Mouse (Mus musculus) monocyte, adult 2 months (primary cell): ENCODE measurements around the gene Sh2d3c.

Experiments
- DNase-seq, 2 experiments: peaks; one replicate each; pipeline ENCODE4 v3.0.0; 2022; ENCODE audit warnings: low spot score in 2 of 2, low read depth in 1 of 2

Gene Sh2d3c

DNA sequence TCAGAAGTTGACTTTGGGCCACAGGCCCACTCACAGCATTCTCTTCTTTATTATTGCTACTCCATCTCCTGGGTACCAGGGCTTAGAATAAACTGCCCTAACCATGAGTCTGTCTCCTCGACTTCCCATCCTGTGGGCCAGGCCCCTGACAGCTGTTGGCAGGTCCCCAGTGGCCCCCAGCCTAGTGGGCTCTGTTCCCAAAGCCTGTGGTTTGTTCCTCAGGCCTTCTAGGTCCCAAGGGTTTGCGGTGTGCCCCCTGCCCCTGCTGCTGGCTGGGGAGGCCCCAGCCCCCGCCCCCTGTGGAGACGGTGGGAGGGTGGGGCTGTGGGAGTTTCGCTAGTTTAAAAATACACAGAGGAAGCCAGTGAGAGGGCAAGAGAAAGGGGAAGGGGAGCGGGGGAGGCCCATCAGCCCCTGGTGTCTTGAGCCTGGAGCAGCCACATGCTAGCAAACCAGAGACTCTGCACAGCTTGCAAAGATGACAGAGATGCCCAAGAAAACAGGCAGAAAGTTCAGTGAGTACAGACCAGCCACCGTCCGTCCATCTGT lies at the start of gene Sh2d3c:
Sh2d3c (plus strand) TSS at position 375 of the 549 bp plus-strand sequence.
- DNase-seq = peak in 1 of 2 experiments; percentile 39

DNA sequence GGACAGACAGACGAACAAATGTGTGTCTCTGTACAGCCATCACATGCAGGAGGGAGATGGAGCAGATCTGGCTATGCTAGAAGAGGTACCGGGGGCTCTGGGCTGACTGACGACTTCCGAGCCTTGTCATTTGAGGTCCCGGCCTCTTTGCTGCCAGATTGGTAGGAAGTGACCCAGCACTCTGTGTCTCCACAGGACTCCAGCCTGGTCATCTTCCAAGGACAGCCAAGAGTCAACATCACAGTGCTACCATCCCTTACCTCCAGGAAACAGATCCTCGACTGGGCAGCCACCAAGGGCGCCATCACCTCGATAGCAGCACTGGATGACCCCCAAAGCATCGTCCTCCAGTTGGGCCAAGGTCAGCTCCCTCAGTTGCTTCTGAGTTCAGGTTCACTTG lies 49.7 kb upstream of the Sh2d3c start:
- DNase-seq = no peak

DNA sequence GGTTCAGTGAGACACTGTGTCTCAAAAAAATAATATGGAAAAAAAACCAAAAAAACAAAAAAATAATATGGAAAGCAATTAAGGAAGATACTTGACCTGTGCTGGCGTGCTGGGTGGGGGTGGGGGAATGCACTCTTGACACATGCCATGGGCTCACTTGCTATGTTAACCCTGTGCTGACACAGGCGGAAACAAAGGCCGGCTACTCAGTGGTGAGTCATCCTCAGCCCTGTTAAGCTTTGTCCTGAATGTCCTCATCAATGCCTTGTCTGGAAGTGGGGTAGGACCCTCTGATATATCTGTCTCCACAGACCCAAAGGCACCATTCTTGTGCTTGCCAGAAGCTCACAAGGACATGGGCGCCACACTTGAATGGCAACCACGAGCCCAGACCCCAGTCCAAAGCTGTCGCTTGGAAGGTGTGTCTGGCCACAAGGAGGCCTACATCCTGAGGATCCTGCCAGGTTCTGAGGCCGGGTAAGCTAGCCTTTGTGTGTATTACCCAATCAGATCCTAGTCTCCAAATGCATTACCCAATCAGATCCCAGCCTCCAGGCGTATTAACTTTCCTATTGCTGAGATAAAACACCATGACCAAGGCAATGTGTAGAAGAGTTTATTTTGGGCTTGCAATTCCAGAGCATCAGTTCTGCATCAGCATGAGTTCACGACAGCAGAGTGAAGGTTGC lies 48.8 kb upstream of the Sh2d3c start:
- no peak for DNase-seq

GRCm38 (mm10) chr2:32673176-32673917 lies 47.5 kb upstream of the Sh2d3c start:
- DNase-seq = no peak

DNA sequence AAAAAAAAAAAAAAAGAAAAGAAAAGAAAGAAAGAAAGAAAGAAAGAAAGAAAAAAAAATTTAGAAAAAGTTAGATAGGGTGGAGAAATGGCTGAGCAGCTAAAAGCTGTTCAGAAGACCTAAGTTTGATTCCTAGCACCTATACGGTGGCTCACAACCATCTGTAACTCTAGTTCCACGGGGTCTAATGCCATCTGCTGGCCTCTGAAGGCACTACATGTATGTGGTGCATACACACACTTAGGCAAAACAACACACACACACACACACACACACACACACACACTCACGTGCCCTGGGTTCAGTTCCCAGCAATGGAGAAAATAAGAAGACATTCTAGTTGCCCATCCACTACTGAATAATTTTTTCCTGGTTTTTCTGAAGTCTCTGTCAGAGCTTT lies 44.0 kb upstream of the Sh2d3c start:
- no peak for DNase-seq

GRCm38 (mm10) chr2:32677683-32678082 lies 43.2 kb upstream of the Sh2d3c start:
- no peak for DNase-seq

GRCm38 (mm10) chr2:32680051-32680451 lies 40.8 kb upstream of the Sh2d3c start:
- DNase-seq = no peak

- no peak for DNase-seq
These were observed 39.7 kb upstream of the Sh2d3c start for GRCm38 (mm10) chr2:32680961-32681650.

DNA sequence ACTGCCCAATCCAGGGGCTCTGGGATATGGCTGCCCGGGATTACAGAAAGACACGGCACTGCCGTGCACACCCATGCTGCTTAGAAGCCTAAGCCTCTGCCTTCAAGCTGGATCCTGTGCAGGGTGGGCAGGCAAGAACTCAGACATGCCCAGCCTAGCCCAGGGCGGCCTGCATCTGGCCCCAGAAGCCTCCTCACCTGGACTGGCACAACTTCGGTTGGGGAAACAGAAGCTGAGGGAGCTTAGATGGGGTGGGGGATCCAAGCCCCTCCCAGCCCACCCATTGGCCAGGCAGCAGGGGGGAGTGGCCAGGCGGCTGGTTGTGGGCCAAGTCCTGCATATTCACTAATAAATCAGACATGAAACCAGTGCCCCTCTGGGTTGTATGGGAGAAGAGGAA lies 39.1 kb upstream of the Sh2d3c start:
- no peak for DNase-seq

- DNase-seq = no peak
These were observed 38.0 kb upstream of the Sh2d3c start for GRCm38 (mm10) chr2:32682721-32683417.

DNA sequence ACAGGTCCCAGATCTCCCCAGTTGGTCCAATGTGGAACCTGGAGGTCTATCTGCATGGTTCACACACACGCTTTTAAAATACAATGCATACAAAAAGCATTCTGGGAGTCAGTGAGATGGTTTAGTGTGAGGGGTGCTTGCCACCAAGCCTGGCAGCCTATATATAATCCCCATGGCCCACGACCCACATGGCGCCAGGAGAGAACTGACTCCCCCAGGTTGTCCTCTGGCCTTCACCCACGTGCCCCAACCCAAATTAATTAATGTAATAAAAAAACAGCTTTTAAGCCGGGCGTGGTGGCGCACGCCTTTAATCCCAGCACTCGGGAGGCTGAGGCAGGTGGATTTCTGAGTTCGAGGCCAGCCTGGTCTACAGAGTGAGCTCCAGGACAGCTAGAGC lies 37.2 kb upstream of the Sh2d3c start:
- no peak for DNase-seq

DNA sequence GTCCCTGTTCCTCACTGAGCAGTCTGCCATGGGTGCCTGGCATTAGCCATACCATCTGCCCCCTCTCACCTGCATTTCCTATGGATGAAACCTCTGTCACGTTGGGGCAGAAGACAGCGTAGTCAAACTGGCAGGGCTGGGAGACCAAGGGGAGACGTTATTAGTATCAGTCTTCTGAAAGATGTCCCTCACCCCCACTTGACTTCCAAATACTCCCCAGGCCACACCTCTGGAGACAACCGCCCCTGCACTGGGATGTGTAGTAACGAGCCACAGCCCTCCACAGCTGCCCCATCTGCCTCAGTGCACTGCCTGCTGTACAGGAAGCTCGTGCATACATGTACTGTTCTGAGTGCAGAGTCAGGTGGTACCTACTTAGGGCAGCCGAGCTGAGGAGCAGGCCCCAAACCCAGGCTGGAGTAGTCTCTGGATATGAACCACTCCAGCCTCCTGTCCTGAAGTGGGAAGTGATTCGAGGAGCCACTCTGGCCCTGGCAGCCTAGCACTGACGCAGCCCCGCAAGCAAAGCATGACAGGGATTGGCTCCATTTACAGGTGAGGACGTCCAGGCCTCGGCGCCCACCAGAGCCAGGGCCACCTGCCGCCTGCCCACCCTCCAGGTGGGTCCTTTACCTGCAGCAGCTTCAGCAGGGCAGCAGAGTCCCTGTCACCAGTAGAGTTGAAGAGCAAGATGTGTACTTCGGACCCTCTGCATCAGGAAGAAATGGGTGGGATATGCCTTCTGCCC lies 36.0 kb upstream of the Sh2d3c start:
- DNase-seq = no peak

DNA sequence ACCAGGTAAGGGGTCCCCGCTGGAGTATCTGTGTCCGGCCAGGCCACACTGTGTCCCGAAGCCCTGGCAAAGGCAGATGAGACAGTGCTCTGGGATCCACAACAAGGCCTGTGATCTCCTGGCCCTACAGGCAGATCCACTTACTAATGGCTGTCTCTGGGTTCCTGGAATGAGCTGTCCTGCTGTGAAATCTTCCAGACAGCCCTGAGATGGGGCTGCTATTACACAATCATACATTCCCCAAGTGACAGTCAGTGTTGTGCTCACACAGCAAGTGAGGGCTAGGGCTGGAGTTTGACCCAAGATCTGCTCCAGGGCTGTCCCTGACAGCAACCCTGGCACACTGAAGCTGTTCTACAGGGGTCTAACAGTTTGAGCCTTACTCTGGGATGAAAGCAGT lies 35.0 kb upstream of the Sh2d3c start:
- no peak for DNase-seq

- no peak for DNase-seq
These were observed 34.2 kb upstream of the Sh2d3c start for GRCm38 (mm10) chr2:32686640-32687039.

GRCm38 (mm10) chr2:32687562-32687961 lies 33.3 kb upstream of the Sh2d3c start:
- DNase-seq = no peak

- DNase-seq = peak; percentile 73 to 84
These were observed 31.4 kb upstream of the Sh2d3c start for GRCm38 (mm10) chr2:32689420-32689819.

- DNase-seq = no peak
These were observed 29.8 kb upstream of the Sh2d3c start for GRCm38 (mm10) chr2:32691041-32691440.

- DNase-seq = no peak
These were observed 28.4 kb upstream of the Sh2d3c start for GRCm38 (mm10) chr2:32692496-32692895.

DNA sequence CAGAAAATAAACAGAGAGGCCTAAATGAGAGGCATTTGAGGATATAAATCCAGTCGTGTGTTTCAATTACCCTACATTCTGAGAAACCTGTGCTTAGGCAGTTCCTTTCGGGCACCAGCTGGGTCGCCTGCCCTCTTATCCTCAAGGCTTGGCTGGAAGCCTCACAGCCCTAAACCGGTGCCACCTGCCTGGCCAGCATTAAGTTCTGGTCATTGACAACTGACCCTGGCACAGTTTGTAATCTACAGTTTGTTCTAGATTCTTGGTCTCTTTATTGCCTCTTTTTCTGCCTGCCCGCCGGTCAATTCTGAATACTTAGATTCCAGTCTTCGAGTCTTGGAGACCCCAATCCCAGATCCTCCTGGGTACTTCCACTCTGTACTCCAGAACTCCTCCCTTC lies 27.6 kb upstream of the Sh2d3c start:
- DNase-seq = no peak

DNA sequence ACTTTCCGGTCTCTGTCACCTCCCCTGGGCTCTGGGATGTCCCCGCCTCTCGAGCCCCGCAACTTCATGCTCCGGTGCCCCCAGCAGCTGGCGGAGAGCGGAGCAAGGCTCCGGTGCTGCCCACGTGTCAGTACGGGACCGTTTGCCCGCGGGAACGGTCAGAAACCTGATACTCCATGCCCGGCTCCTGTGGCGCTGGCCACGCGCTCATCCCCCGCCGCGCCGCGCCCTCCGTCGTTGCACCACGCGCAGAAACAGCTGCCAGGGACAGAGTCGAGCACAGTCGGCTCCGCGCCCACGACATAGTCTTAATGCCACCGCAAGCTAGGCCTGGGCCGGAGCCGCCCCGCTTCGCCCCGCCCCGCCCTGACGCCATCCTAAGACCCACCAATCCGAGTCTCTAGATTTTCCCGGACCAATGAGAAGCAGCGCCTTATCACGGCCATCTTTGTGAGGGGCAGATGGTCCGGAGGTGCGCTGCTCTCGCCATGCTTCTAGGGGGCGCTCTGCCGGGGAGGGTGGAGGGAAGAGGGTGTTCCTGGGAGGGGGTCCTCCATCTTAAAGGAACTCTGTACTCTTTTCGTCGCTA lies 26.9 kb upstream of the Sh2d3c start:
- DNase-seq = peak; percentile 77 to 89
